Mouse (Mus musculus) neutrophil, adult 65 days (primary cell): ENCODE results near the gene Olfr142. TPM values are rescaled to one million over a fixed set of nuclear protein-coding genes. Genes with fewer than 3 reads are reported as not detected.

Source experiments
- total RNA-seq: library from RNA; stranded (reverse); gene quantifications from 2 replicates; pipeline ENCODE4 v1.2.4, GENCODE M21; 2023

Olfr142 gene
- total RNA-seq, result not detected in 2 replicates

GRCm38 (mm10) chr2:90257492-90257891 is at the start of gene Olfr142:
Olfr142 (minus strand) TSS chr2:90257592.

GRCm38 (mm10) chr2:90292741-90293140 is 35.3 kb upstream of the Olfr142 start, which contains the start of gene Olfr1272:
Olfr1272 (minus strand) TSS chr2:90292841.

GRCm38 (mm10) chr2:90270932-90271331 is 13.5 kb upstream of the Olfr142 start, which contains the start of gene Olfr1271:
Olfr1271 (minus strand) TSS chr2:90271032.

GRCm38 (mm10) chr2:90224393-90224792 is 33.0 kb downstream of the Olfr142 start, which contains the start of gene Olfr1506:
Olfr1506 (minus strand) TSS chr2:90224493.

Other genes starting within 250 kb of the Olfr142 start
- not detected in 2 replicates for gene Olfr1263, start 245.5 kb downstream of the Olfr142 start, total RNA-seq
- gene Olfr1264, start 232.0 kb downstream of the Olfr142 start, total RNA-seq, result not detected in 2 replicates
- gene Olfr1265, start 222.3 kb downstream of the Olfr142 start, total RNA-seq, result not detected in 2 replicates
- not detected in 2 replicates for gene Olfr140, start 194.0 kb downstream of the Olfr142 start, total RNA-seq
- gene Olfr1269, start 136.2 kb downstream of the Olfr142 start, total RNA-seq, result not detected in 2 replicates
- not detected in 2 replicates for gene Olfr32, start 115.3 kb downstream of the Olfr142 start, total RNA-seq
- not detected in 2 replicates for gene Olfr1270, start 104.5 kb downstream of the Olfr142 start, total RNA-seq
- 0.20 and 0.63 TPM in 2 replicates for gene Olfr1506, start 33.1 kb downstream of the Olfr142 start, total RNA-seq
- not detected in 2 replicates for gene Olfr1271, start 13.4 kb upstream of the Olfr142 start, total RNA-seq
- not detected in 2 replicates for gene Olfr1272, start 35.2 kb upstream of the Olfr142 start, total RNA-seq
- not detected in 2 replicates for gene Gm13769, start 64.6 kb upstream of the Olfr142 start, total RNA-seq
- gene Olfr1274-ps, start 141.1 kb upstream of the Olfr142 start, total RNA-seq, result not detected in 2 replicates